ENCODE assay signal across 8 mouse cellular contexts in genomic region chr11:116628712-116629111, GRCm38 (mm10). TPM values are rescaled to one million over a fixed set of nuclear protein-coding genes. Genes with fewer than 3 reads are reported as not detected.
DNase-seq lines count a peak whose midpoint lies in the region; TF ChIP-seq lines count a peak whose summit lies in the region.

No protein-coding gene starts in this region.

- no peaks in the 10 kb centered on the region for H3K9me3 ChIP-seq in limb, embryonic 10.5 days (replicated peaks)

- peak; percentile 99 for TF ChIP-seq CTCF in kidney, adult 2 months (conservative IDR thresholded peaks at IDR 0.05; ENCODE audit: insufficient read depth, insufficient read length, low read depth, low read length)

- no peaks in the 10 kb centered on the region for H3K36me3 ChIP-seq in kidney, adult 2 months (ENCODE audit: control insufficient read depth, insufficient read depth, low read length)
- no peaks in the 10 kb centered on the region for H3K36me3 ChIP-seq in limb, embryonic 10.5 days

- H3K27me3 ChIP-seq in kidney, adult 2 months (replicated peaks; ENCODE audit: control insufficient read depth, insufficient read depth, low read length): no peaks in the 10 kb centered on the region
- H3K27me3 ChIP-seq in limb, embryonic 10.5 days (ENCODE audit: low read depth, poor library complexity, severe bottlenecking): peaks cover 12% of the 10 kb centered on the region; the same call in 1 of the 2 replicates

- no peaks in the 10 kb centered on the region for H3K4me1 ChIP-seq in kidney, adult 2 months (ENCODE audit: control insufficient read depth, insufficient read depth, low read length)
- H3K4me1 ChIP-seq in limb, embryonic 10.5 days: peaks cover 41% of the 10 kb centered on the region

- H3K27ac ChIP-seq in kidney, adult 2 months (ENCODE audit: insufficient read depth, low read depth, low read length): no peak overlapping the region
- H3K27ac ChIP-seq in limb, embryonic 10.5 days: peak overlapping the region; percentile 61; the same call in 1 of the 2 replicates

- DNase-seq in A20 (ENCODE audit: low read depth, low spot score): peak; percentile 86
- DNase-seq in adrenal gland, adult 8-10 months: peak; percentile 79
- peak; percentile 89 for DNase-seq in embryo, embryonic 11 days
- DNase-seq in gastrocnemius, postnatal 36 days: peak; percentile 67 to 79
- DNase-seq in kidney, adult 2 months: peak; percentile 91
- peak; percentile 89 for DNase-seq in limb, embryonic 10.5 days (ENCODE audit: low spot score)
- DNase-seq in monocyte, adult 2 months (ENCODE audit: low read depth in 1 of 2, low spot score in 2 of 2): peak; percentile 58 to 77
- DNase-seq in spleen, postnatal 36 days (ENCODE audit: low spot score in 2 of 2): peak; percentile 76 to 81

- intact Hi-C loops in gastrocnemius, postnatal 36 days (cut with DNase I): loop anchor here (2.0 kb wide), 2 partner anchors 42 to 74 kb away; partner anchors contain the start of gene Aanat

- WGBS in kidney, adult 2 months: 58% methylated on average over 9 of the region's 9 CpGs
- WGBS in limb, embryonic 10.5 days: 62% methylated on average over 9 of the region's 9 CpGs

- TF ChIP-seq POLR2A in kidney, adult 2 months (IDR thresholded peaks at IDR 0.05; ENCODE audit: low read depth, low read length): no peak

- no peak overlapping the region for H3K4me3 ChIP-seq in kidney, adult 2 months (ENCODE audit: insufficient read depth, low read depth, low read length)
- no peak overlapping the region for H3K4me3 ChIP-seq in limb, embryonic 10.5 days

RNA-seq across cellular contexts. Expression of gene Rhbdf2, which starts 1.9 kb away (rescaled TPM):
- total RNA-seq in adrenal gland, adult 8-10 months (2022): 10 to 100 TPM; 13.3 to 20.5 (median 15.0) TPM
- 10 to 100 TPM in 1 of 2 experiments, 1 to 10 TPM in 1; 9.4 to 10.2 TPM for total RNA-seq in gastrocnemius, postnatal 36 days (2021)
- polyA plus RNA-seq in kidney, adult 2 months (2012; rRNA removed): 18.0 and 19.1 TPM in 2 replicates
- polyA plus RNA-seq in limb, embryonic 10.5 days (2016; fragmentation: Nextera tagmentation; extraction: Ambion mirVana): 4.4 and 5.2 TPM in 2 replicates

RNA-seq across cellular contexts. Expression of gene Prcd, which starts 24.6 kb away (rescaled TPM):
- 10 to 100 TPM; 16.6 to 27.2 (median 22.8) TPM for total RNA-seq in adrenal gland, adult 8-10 months (2022)
- total RNA-seq in gastrocnemius, postnatal 36 days (2021): under 1 TPM; 0.46 to 0.74 TPM
- 0.44 and 0.52 TPM in 2 replicates for polyA plus RNA-seq in kidney, adult 2 months (2012; rRNA removed)
- polyA plus RNA-seq in limb, embryonic 10.5 days (2016; fragmentation: Nextera tagmentation; extraction: Ambion mirVana): 0.16 and 0.25 TPM in 2 replicates

RNA-seq across cellular contexts. Expression of gene Cygb, which starts 25.4 kb away (rescaled TPM):
- total RNA-seq in adrenal gland, adult 8-10 months (2022): 10 to 100 TPM; 33.4 to 64.8 (median 48.2) TPM
- total RNA-seq in gastrocnemius, postnatal 36 days (2021): 10 to 100 TPM in 1 of 2 experiments, 1 to 10 TPM in 1; 8.4 to 13.6 TPM
- polyA plus RNA-seq in kidney, adult 2 months (2012; rRNA removed): 16.2 and 21.0 TPM in 2 replicates
- polyA plus RNA-seq in limb, embryonic 10.5 days (2016; fragmentation: Nextera tagmentation; extraction: Ambion mirVana): 2.7 and 5.8 TPM in 2 replicates

RNA-seq across cellular contexts. Expression of gene Aanat, which starts 42.5 kb away (rescaled TPM):
- not detected for total RNA-seq in adrenal gland, adult 8-10 months (2022)
- not detected for total RNA-seq in gastrocnemius, postnatal 36 days (2021)
- not detected in 2 replicates for polyA plus RNA-seq in kidney, adult 2 months (2012; rRNA removed)
- polyA plus RNA-seq in limb, embryonic 10.5 days (2016; fragmentation: Nextera tagmentation; extraction: Ambion mirVana): not detected in 2 replicates

RNA-seq across cellular contexts. Expression of gene Ube2o, which starts 47.5 kb away (rescaled TPM):
- total RNA-seq in adrenal gland, adult 8-10 months (2022): 10 to 100 TPM; 26.5 to 38.4 (median 33.9) TPM
- 10 to 100 TPM; 18.4 to 20.4 TPM for total RNA-seq in gastrocnemius, postnatal 36 days (2021)
- polyA plus RNA-seq in kidney, adult 2 months (2012; rRNA removed): 10.3 and 10.8 TPM in 2 replicates
- polyA plus RNA-seq in limb, embryonic 10.5 days (2016; fragmentation: Nextera tagmentation; extraction: Ambion mirVana): 12.7 and 16.4 TPM in 2 replicates

Comparison
In these comparisons a context has a peak if more than half of its experiments do, and no peak if none do; other contexts are left out.
1. RNA of gene Prcd, which starts 24.6 kb away (total RNA-seq): 16.6 to 27.2 TPM in adrenal gland, adult 8-10 months; 0.46 to 0.74 TPM in gastrocnemius, postnatal 36 days; every median in the first group is over 10 times any median in the second.
2. Peak in every context shown above with its lines, with median percentiles within 50 percentile points of each other: DNase-seq.